Mouse (Mus musculus) cerebellum, adult 2 months (tissue): Measurements from ENCODE around the gene Nt5c2.

Experiments
- CTCF ChIP-seq: fragments of 200-500 bp; IDR thresholded peaks from 2 replicates; pipeline ENCODE4 v1.5.1; 2011; ENCODE audit warnings: low read depth, mild to moderate bottlenecking, control low read depth, low read length, moderate library complexity, borderline replicate concordance; ENCODE audit not compliant: insufficient read depth
- POLR2A ChIP-seq: fragments of 200-500 bp; IDR thresholded peaks from 2 replicates; pipeline ENCODE4 v1.6.1; 2011; ENCODE audit warnings: low read length, control low read depth, borderline replicate concordance; ENCODE audit not compliant: insufficient read depth

DNA sequence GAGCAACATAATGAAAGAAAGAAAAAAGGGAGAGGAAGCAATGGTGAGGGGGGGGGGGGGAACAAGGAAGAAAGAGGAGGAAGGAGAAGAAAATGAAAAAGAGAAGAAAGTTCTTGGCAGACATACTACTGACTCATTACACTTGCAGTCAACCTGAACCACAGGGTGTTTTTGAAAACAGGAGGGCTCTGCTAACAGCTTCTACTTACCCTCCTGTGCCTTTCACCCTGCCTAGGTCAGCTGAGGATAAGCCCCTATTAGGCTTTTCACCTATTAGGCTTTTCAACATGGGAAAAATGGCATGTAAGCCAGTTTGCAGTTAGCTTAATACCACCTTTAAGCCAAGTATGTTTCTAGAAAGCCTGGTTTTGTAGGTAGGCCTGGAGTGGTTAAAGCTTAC, 51.5 kb downstream of the Nt5c2 start:
- no peak for TF ChIP-seq POLR2A
- no peak for TF ChIP-seq CTCF
